Mouse (Mus musculus): ENCODE data around the gene Qtrt2. TPM values are rescaled to one million over a fixed set of nuclear protein-coding genes. Genes with fewer than 3 reads are reported as not detected.
A peak's percentile ranks its signal among the peaks of the same experiment; 100 is the strongest.

The Qtrt2 gene
- polyA plus RNA-seq, 1 experiment, result 11.4 TPM

GRCm38 (mm10) chr16:43922024-43922423 lies 4.6 kb downstream of the Qtrt2 start:
- 79% methylated on average over 2 of the region's 2 CpGs for WGBS
- Histone ChIP-seq H3K27ac (ENCODE audit: control insufficient read depth, insufficient read depth, low read depth, low read length, poor library complexity) (no peak overlapping the region), H3K4me3 (replicated peaks; ENCODE audit: control insufficient read depth, low read depth, low read length) (no peak overlapping the region), H3K4me1 (ENCODE audit: control insufficient read depth, insufficient read depth, low read length) (no peaks in the 10 kb centered on the region)
- no peak for TF ChIP-seq CTCF (IDR thresholded peaks at IDR 0.05; ENCODE audit: control insufficient read depth, insufficient read depth, low read length)
- no peak for TF ChIP-seq POLR2A (IDR thresholded peaks at IDR 0.05; ENCODE audit: borderline replicate concordance, control insufficient read depth, low read depth, low read length)

GRCm38 (mm10) chr16:43918867-43919266 lies 7.7 kb downstream of the Qtrt2 start:
- H3K4me1 ChIP-seq (ENCODE audit: control insufficient read depth, insufficient read depth, low read length), result no peaks in the 10 kb centered on the region
- TF ChIP-seq CTCF (IDR thresholded peaks at IDR 0.05; ENCODE audit: control insufficient read depth, insufficient read depth, low read length) (no peak), POLR2A (IDR thresholded peaks at IDR 0.05; ENCODE audit: borderline replicate concordance, control insufficient read depth, low read depth, low read length) (no peak)
- 63% methylated on average over 3 of the region's 3 CpGs for WGBS
- H3K27ac ChIP-seq (ENCODE audit: control insufficient read depth, insufficient read depth, low read depth, low read length, poor library complexity), result no peak overlapping the region
- H3K4me3 ChIP-seq (replicated peaks; ENCODE audit: control insufficient read depth, low read depth, low read length), result no peak overlapping the region

DNA sequence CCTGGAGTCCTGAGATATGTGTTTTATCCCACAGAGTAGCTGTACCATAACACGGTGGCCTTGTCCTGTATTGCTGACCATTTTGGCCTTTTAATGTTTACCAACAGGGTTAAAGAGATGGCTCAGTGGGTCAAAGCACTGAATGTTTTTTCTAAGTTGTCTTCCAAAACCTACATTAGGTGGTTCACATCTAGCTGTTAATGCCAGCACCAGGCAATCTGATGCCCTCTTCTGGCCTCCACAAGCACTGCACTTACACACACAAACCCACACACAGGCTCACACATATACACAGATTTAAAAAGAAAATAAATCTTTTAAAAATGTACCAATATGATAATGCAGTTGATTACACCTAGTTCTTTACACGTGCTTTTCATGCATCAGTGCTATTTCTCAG lies 17.7 kb downstream of the Qtrt2 start:
- WGBS, result 86% methylated on average over 2 of the region's 2 CpGs
- Histone ChIP-seq H3K27ac (ENCODE audit: control insufficient read depth, insufficient read depth, low read depth, low read length, poor library complexity) (no peak overlapping the region), H3K4me3 (replicated peaks; ENCODE audit: control insufficient read depth, low read depth, low read length) (no peak overlapping the region), H3K4me1 (ENCODE audit: control insufficient read depth, insufficient read depth, low read length) (no peaks in the 10 kb centered on the region)
- TF ChIP-seq CTCF (IDR thresholded peaks at IDR 0.05; ENCODE audit: control insufficient read depth, insufficient read depth, low read length), result peak; percentile 38; the same call in 1 of the 2 replicates
- no peak for TF ChIP-seq POLR2A (IDR thresholded peaks at IDR 0.05; ENCODE audit: borderline replicate concordance, control insufficient read depth, low read depth, low read length)

- TF ChIP-seq POLR2A (IDR thresholded peaks at IDR 0.05; ENCODE audit: borderline replicate concordance, control insufficient read depth, low read depth, low read length) (no peak), CTCF (IDR thresholded peaks at IDR 0.05; ENCODE audit: control insufficient read depth, insufficient read depth, low read length) (no peak)
- Histone ChIP-seq H3K4me1 (ENCODE audit: control insufficient read depth, insufficient read depth, low read length) (no peaks in the 10 kb centered on the region), H3K4me3 (replicated peaks; ENCODE audit: control insufficient read depth, low read depth, low read length) (no peak overlapping the region), H3K27ac (ENCODE audit: control insufficient read depth, insufficient read depth, low read depth, low read length, poor library complexity) (no peak overlapping the region)
Observed at GRCm38 (mm10) chr16:43900571-43900970, 26.0 kb downstream of the Qtrt2 start.

- WGBS, result 69% methylated on average over 4 of the region's 4 CpGs
- H3K4me1 ChIP-seq (ENCODE audit: control insufficient read depth, insufficient read depth, low read length), result no peaks in the 10 kb centered on the region
- TF ChIP-seq POLR2A (IDR thresholded peaks at IDR 0.05; ENCODE audit: borderline replicate concordance, control insufficient read depth, low read depth, low read length) (no peak), CTCF (IDR thresholded peaks at IDR 0.05; ENCODE audit: control insufficient read depth, insufficient read depth, low read length) (no peak)
- no peak overlapping the region for H3K4me3 ChIP-seq (replicated peaks; ENCODE audit: control insufficient read depth, low read depth, low read length)
- no peak overlapping the region for H3K27ac ChIP-seq (ENCODE audit: control insufficient read depth, insufficient read depth, low read depth, low read length, poor library complexity)
Observed at GRCm38 (mm10) chr16:43900138-43900537, 26.5 kb downstream of the Qtrt2 start.

DNA sequence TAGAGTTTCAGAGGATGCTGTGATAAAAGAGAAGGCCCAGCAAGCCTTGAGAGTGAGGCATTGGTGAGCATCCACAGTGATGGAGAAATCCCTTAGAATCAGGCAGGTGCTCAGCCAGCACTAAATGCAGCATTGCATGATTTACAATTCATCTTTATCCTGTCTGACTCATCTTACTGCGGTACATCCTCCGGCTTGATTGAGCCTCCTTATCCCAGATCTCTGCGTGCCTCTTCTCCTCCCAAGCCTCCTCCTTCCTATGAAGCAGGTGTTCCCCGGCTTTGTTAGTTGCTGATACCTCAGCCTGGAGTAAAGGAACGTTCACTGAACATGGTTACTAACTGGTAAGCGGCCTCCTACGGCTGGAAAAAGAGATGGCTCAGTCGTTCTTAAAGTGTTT lies 32.1 kb downstream of the Qtrt2 start:
- no peaks in the 10 kb centered on the region for H3K4me1 ChIP-seq (ENCODE audit: control insufficient read depth, insufficient read depth, low read length)
- 82% methylated on average over 8 of the region's 8 CpGs for WGBS
- H3K4me3 ChIP-seq (replicated peaks; ENCODE audit: control insufficient read depth, low read depth, low read length), result no peak overlapping the region
- TF ChIP-seq CTCF (IDR thresholded peaks at IDR 0.05; ENCODE audit: control insufficient read depth, insufficient read depth, low read length), result no peak
- no peak for TF ChIP-seq POLR2A (IDR thresholded peaks at IDR 0.05; ENCODE audit: borderline replicate concordance, control insufficient read depth, low read depth, low read length)
- H3K27ac ChIP-seq (ENCODE audit: control insufficient read depth, insufficient read depth, low read depth, low read length, poor library complexity), result no peak overlapping the region

- TF ChIP-seq CTCF (IDR thresholded peaks at IDR 0.05; ENCODE audit: control insufficient read depth, insufficient read depth, low read length) (no peak), POLR2A (IDR thresholded peaks at IDR 0.05; ENCODE audit: borderline replicate concordance, control insufficient read depth, low read depth, low read length) (no peak)
- Histone ChIP-seq H3K27ac (ENCODE audit: control insufficient read depth, insufficient read depth, low read depth, low read length, poor library complexity) (no peak overlapping the region), H3K4me3 (replicated peaks; ENCODE audit: control insufficient read depth, low read depth, low read length) (no peak overlapping the region), H3K4me1 (ENCODE audit: control insufficient read depth, insufficient read depth, low read length) (no peaks in the 10 kb centered on the region)
- WGBS, result 52% methylated on average over 4 of the region's 4 CpGs
Observed at GRCm38 (mm10) chr16:43890747-43891336, 35.8 kb downstream of the Qtrt2 start.

DNA sequence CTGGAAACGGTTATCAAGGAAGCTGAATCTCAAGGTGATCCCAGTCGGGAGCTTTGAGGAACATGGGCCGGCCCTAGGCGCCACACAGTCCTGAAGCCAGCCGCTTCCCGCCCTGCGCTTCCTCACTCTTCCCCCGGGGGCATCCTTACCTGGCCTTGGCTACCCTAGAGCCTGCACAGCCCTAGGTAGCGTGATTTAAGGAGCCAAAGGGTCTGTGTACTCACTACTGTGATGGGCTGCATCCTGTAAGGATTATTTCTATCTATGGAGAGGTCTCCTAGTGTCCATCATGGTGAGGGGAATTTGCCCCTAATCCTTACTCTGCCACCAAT lies 36.6 kb downstream of the Qtrt2 start:
- no peaks in the 10 kb centered on the region for H3K4me1 ChIP-seq (ENCODE audit: control insufficient read depth, insufficient read depth, low read length)
- WGBS, result 1% methylated on average over 9 of the region's 9 CpGs
- peak overlapping the region; percentile 61 for H3K4me3 ChIP-seq (replicated peaks; ENCODE audit: control insufficient read depth, low read depth, low read length)
- no peak overlapping the region for H3K27ac ChIP-seq (ENCODE audit: control insufficient read depth, insufficient read depth, low read depth, low read length, poor library complexity)
- TF ChIP-seq POLR2A (IDR thresholded peaks at IDR 0.05; ENCODE audit: borderline replicate concordance, control insufficient read depth, low read depth, low read length), result no peak
- peak; percentile 15; the same call in 1 of the 2 replicates for TF ChIP-seq CTCF (IDR thresholded peaks at IDR 0.05; ENCODE audit: control insufficient read depth, insufficient read depth, low read length)
